Mouse (Mus musculus): Measurements from ENCODE around the gene Vars. TPM values are rescaled to one million over a fixed set of nuclear protein-coding genes. Genes with fewer than 3 reads are reported as not detected.
"Not testable (repeated sequence)": the region's sequence is repeated elsewhere in the genome, so short reads cannot be mapped to it uniquely, and the experiment has no call there.

The Vars gene
- polyA plus RNA-seq, 1 experiment from 2014 or later: 24.7 TPM

DNA sequence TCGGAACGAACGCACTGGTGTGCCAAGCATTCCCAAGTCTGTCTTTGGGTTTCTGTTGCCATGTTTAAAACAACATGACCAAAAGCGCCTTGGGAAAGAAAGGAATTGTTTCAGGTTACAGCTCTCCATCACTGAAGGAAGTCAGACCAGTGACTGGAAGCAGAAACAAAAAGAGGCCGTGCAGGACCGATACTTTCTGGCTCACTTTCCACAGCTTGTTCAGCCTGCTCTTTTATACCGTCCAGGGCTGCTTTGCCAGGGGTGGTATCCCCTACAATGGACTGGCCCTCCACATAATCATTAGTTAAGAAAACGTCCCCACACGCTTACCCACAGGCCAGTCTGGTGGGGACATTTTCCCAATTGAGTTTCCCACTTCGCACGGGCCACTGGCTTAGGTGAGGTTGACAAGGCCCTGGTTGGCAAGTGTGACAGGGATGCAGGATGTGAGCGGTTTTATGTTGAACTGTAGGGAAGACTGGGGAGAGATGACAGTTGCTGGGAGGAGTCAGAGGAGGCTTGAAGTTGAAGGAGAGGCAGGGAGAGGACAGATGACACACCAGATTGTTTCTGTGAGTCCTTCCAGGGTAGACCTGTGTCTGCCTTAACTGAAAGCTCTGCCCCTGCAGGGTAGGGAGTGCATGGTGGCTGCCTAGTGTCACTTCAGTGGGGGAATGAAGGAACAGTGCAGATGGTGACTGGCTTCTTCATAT lies 1.5 kb downstream of the Vars start:
- H3K27me3 ChIP-seq (replicated peaks; ENCODE audit: insufficient read depth, low read length): no peaks in the 10 kb centered on the region
- 3% methylated on average over 12 of the region's 12 CpGs for WGBS
- TF ChIP-seq EP300 (IDR thresholded peaks at IDR 0.05): no peak
- TF ChIP-seq CTCF (IDR thresholded peaks at IDR 0.05): no peak
- peak overlapping the region; percentile 81; the same call in 1 of the 2 replicates for H3K4me3 ChIP-seq (ENCODE audit: low read depth, low read length)
- peaks cover 21% of the 10 kb centered on the region for H3K4me1 ChIP-seq (ENCODE audit: insufficient read depth, low read depth, low read length)
- H3K36me3 ChIP-seq (ENCODE audit: insufficient read depth, low read length): no peaks in the 10 kb centered on the region
- peak overlapping the region; percentile 99 for H3K4me2 ChIP-seq (replicated peaks; ENCODE audit: low read depth, low read length)
- DNase-seq (ENCODE audit: low spot score) (no peak), ATAC-seq (no peak)
- no peaks in the 10 kb centered on the region for H3K9me3 ChIP-seq (ENCODE audit: low read length)
- peak overlapping the region; percentile 82 for H3K9ac ChIP-seq (replicated peaks; ENCODE audit: low read depth)
- H3K27ac ChIP-seq (ENCODE audit: low read length): peak overlapping the region; percentile 98

DNA sequence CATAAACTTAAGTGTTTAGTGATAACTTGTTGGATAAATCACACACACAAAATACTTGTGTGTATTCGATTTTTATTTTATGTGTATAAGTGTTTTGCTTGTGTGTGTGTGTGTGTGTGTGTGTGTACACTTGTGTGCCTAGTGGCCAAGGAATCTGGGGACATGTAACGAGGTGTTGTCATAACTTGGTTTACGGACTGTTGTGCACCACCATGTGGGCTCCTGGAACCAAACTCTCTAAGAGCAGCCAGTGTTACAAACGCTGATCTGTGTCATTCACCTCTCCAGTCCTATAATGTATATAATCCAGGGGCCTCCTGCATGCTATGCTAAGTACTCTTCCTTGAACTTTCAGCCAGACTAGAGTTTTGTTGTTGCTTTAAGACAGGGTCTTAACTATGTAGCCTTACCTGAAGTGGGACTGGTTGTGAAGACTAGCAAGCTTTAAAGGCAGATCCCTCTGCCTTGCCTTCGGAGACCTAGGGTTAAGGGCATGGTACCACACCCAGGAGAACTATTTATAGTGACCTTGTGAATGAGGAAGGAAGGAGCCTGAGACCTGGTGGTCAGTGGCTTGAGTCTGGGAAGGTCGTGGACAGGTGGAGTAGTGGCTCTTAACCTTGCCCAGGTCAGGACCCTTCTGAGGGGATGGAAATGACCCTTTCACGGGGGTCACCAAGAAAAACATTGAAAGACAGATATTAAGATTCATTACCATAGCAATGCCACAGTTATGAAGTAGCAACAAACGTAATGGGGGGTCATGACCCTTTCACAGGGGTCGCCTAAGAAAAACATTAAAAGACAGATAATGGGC lies 2.4 kb downstream of the Vars start:
- Histone ChIP-seq H3K4me1 (ENCODE audit: insufficient read depth, low read depth, low read length) (peaks cover 21% of the 10 kb centered on the region), H3K9me3 (ENCODE audit: low read length) (no peaks in the 10 kb centered on the region), H3K27me3 (replicated peaks; ENCODE audit: insufficient read depth, low read length) (no peaks in the 10 kb centered on the region), H3K9ac (replicated peaks; ENCODE audit: low read depth) (0 out of 2 replicates have a peak overlapping the region, but pooled peaks have one; percentile 16), H3K27ac (ENCODE audit: low read length) (no peak overlapping the region), H3K4me2 (replicated peaks; ENCODE audit: low read depth, low read length) (peak overlapping the region; percentile 99; the same call in 1 of the 2 replicates), H3K36me3 (ENCODE audit: insufficient read depth, low read length) (no peaks in the 10 kb centered on the region), H3K4me3 (ENCODE audit: low read depth, low read length) (no peak overlapping the region)
- 47% methylated on average over 9 of the region's 9 CpGs for WGBS
- TF ChIP-seq CTCF (IDR thresholded peaks at IDR 0.05) (no peak), EP300 (IDR thresholded peaks at IDR 0.05) (no peak)
- ATAC-seq: no peak
- no peak for DNase-seq (ENCODE audit: low spot score)

GRCm38 (mm10) chr17:35004075-35004717 lies 3.4 kb downstream of the Vars start:
- H3K36me3 ChIP-seq (ENCODE audit: insufficient read depth, low read length): no peaks in the 10 kb centered on the region

GRCm38 (mm10) chr17:35005158-35005557 lies 4.4 kb downstream of the Vars start:
- Histone ChIP-seq H3K27me3 (replicated peaks; ENCODE audit: insufficient read depth, low read length) (no peaks in the 10 kb centered on the region), H3K27ac (ENCODE audit: low read length) (no peak overlapping the region), H3K9me3 (ENCODE audit: low read length) (no peaks in the 10 kb centered on the region), H3K4me1 (ENCODE audit: insufficient read depth, low read depth, low read length) (peaks cover 15% of the 10 kb centered on the region), H3K36me3 (ENCODE audit: insufficient read depth, low read length) (no peaks in the 10 kb centered on the region), H3K4me2 (replicated peaks; ENCODE audit: low read depth, low read length) (no peak overlapping the region), H3K9ac (replicated peaks; ENCODE audit: low read depth) (no peak overlapping the region), H3K4me3 (ENCODE audit: low read depth, low read length) (no peak overlapping the region)
- 89% methylated on average over 10 of the region's 10 CpGs for WGBS
- DNase-seq (ENCODE audit: low spot score) (no peak), ATAC-seq (no peak)
- TF ChIP-seq CTCF (IDR thresholded peaks at IDR 0.05): no peak
- TF ChIP-seq EP300 (IDR thresholded peaks at IDR 0.05): no peak

More at GRCm38 (mm10) chr17:35004075-35004717, 3.4 kb downstream of the Vars start:
- Histone ChIP-seq H3K9ac (replicated peaks; ENCODE audit: low read depth) (no peak overlapping the region), H3K9me3 (ENCODE audit: low read length) (no peaks in the 10 kb centered on the region), H3K4me1 (ENCODE audit: insufficient read depth, low read depth, low read length) (peaks cover 21% of the 10 kb centered on the region), H3K27me3 (replicated peaks; ENCODE audit: insufficient read depth, low read length) (no peaks in the 10 kb centered on the region), H3K4me2 (replicated peaks; ENCODE audit: low read depth, low read length) (no peak overlapping the region), H3K4me3 (ENCODE audit: low read depth, low read length) (no peak overlapping the region), H3K27ac (ENCODE audit: low read length) (no peak overlapping the region)
- WGBS: 90% methylated on average over 17 of the region's 17 CpGs
- no peak for ATAC-seq
- no peak for DNase-seq (ENCODE audit: low spot score)
- no peak for TF ChIP-seq CTCF (IDR thresholded peaks at IDR 0.05)
- no peak for TF ChIP-seq EP300 (IDR thresholded peaks at IDR 0.05)

GRCm38 (mm10) chr17:35005902-35006301 lies 5.1 kb downstream of the Vars start:
- H3K36me3 ChIP-seq (ENCODE audit: insufficient read depth, low read length); H3K4me2 ChIP-seq (replicated peaks; ENCODE audit: low read depth, low read length); ATAC-seq; H3K27ac ChIP-seq (ENCODE audit: low read length); H3K9me3 ChIP-seq (ENCODE audit: low read length); H3K4me3 ChIP-seq (ENCODE audit: low read depth, low read length); DNase-seq (ENCODE audit: low spot score); H3K9ac ChIP-seq (replicated peaks; ENCODE audit: low read depth); H3K27me3 ChIP-seq (replicated peaks; ENCODE audit: insufficient read depth, low read length): not testable (repeated sequence)
- H3K4me1 ChIP-seq (ENCODE audit: insufficient read depth, low read depth, low read length): peaks cover 15% of the 10 kb centered on the region
- WGBS: 89% methylated on average over 4 of the region's 5 CpGs

GRCm38 (mm10) chr17:35007387-35007991 lies 6.7 kb downstream of the Vars start:
- Histone ChIP-seq H3K9me3 (ENCODE audit: low read length) (no peaks in the 10 kb centered on the region), H3K4me1 (ENCODE audit: insufficient read depth, low read depth, low read length) (peaks cover 6% of the 10 kb centered on the region), H3K9ac (replicated peaks; ENCODE audit: low read depth) (no peak overlapping the region), H3K36me3 (ENCODE audit: insufficient read depth, low read length) (peaks cover 14% of the 10 kb centered on the region), H3K4me2 (replicated peaks; ENCODE audit: low read depth, low read length) (no peak overlapping the region), H3K4me3 (ENCODE audit: low read depth, low read length) (no peak overlapping the region), H3K27me3 (replicated peaks; ENCODE audit: insufficient read depth, low read length) (no peaks in the 10 kb centered on the region), H3K27ac (ENCODE audit: low read length) (no peak overlapping the region)
- TF ChIP-seq CTCF (IDR thresholded peaks at IDR 0.05): peak; percentile 32; the same call in 1 of the 2 replicates
- no peak for TF ChIP-seq EP300 (IDR thresholded peaks at IDR 0.05)
- DNase-seq (ENCODE audit: low spot score) (no peak), ATAC-seq (no peak)
- 89% methylated on average over 7 of the region's 7 CpGs for WGBS

All from lung, postnatal 0 days (tissue).